Mouse (Mus musculus): ENCODE data around the gene Mylk.

DNA sequence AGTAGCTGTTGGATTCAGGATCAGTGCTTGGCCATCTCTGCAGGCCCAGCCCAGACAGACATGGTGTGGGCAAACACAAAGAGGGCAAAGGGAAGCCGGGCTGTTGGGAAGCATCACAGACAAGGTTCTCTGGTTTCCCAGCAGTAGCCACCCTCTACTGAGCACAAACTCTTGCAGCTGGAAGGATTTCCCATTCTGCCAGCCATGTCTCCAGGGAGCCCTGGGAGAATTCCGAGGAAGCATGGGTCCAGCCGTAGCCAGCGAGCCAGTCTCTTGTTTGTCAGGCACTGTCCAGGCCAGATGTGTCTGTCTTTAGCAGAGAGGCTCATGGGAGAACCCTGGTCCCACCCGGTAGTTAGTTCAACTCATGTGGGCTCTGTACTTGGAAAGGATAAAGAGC is 215.2 kb downstream of the Mylk start:
- TF ChIP-seq CTCF (conservative IDR thresholded peaks at IDR 0.05 in 1 of 2, IDR thresholded peaks at IDR 0.05 in 1 of 2; ENCODE audit: low read depth in 2 of 2, low read length in 2 of 2) (no peak), POLR2A (IDR thresholded peaks at IDR 0.05; ENCODE audit: low read depth, low read length) (no peak), ETS1 (conservative IDR thresholded peaks at IDR 0.05; ENCODE audit: low read depth, low read length) (no peak), TCF12 (IDR thresholded peaks at IDR 0.05; ENCODE audit: low read depth, low read length) (no peak), HCFC1 (IDR thresholded peaks at IDR 0.05; ENCODE audit: low read depth, low read length) (no peak), MYC (IDR thresholded peaks at IDR 0.05; ENCODE audit: low read depth, low read length) (no peak), EP300 (IDR thresholded peaks at IDR 0.05; ENCODE audit: low read length) (no peak), TBP (conservative IDR thresholded peaks at IDR 0.05; ENCODE audit: low read depth, low read length) (no peak), ZC3H11A (IDR thresholded peaks at IDR 0.05; ENCODE audit: low read depth, low read length) (no peak), GABPA (IDR thresholded peaks at IDR 0.05; ENCODE audit: insufficient replicate concordance, low read depth, low read length) (no peak), PAX5 (IDR thresholded peaks at IDR 0.05; ENCODE audit: low read length) (no peak), ZNF384 (IDR thresholded peaks at IDR 0.05; ENCODE audit: low read depth, low read length) (no peak)

All from CH12.LX (cell line).